Mouse (Mus musculus) G1E (cell line): ENCODE data around the gene Cpne2.

Experiments used
- CTCF ChIP-seq: IDR thresholded peaks from 2 replicates; pipeline ENCODE4 v1.5.1; 2012; ENCODE audit warnings: low read depth, low read length, inconsistent platforms, mixed read lengths
- GATA1 ChIP-seq: IDR thresholded peaks from 2 replicates; pipeline ENCODE4 v1.6.1; 2012; ENCODE audit warnings: borderline replicate concordance, low read length, inconsistent platforms, mixed read lengths
- GATA2 ChIP-seq: IDR thresholded peaks from 2 replicates; pipeline ENCODE4 v1.6.1; 2012; ENCODE audit warnings: low read depth, low read length, inconsistent platforms, borderline replicate concordance
- POLR2AphosphoS5 ChIP-seq: IDR thresholded peaks from 2 replicates; pipeline ENCODE4 v1.6.1; 2012; ENCODE audit warnings: low read depth, low read length, inconsistent platforms; ENCODE audit not compliant: insufficient replicate concordance
- TAL1 ChIP-seq: conservative IDR thresholded peaks from 2 replicates; pipeline ENCODE4 v1.6.1; 2012; ENCODE audit warnings: low read depth, low read length, inconsistent platforms, mixed read lengths

DNA sequence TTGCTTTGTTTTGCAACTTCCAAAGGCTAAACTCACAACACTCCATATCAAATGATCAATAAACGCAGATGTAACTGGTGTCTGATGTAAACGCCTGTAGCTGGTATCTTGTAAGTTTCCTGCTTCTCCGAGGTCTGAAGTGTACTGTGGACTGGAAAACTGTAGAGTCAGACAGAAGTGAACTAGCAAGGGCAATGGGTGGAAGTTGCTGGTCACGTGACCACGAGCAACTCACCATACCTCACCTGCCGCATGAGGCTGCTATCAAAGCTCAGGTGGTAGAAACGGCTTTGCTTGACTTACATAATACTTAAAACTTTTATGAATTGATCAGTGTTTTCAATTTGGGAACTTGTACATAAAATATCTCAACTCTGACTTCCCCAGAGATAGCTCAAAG lies 5.6 kb upstream of the Cpne2 start:
- no peak for TF ChIP-seq GATA1
- TF ChIP-seq CTCF: no peak
- no peak for TF ChIP-seq POLR2AphosphoS5
- TF ChIP-seq TAL1: no peak
- TF ChIP-seq GATA2: no peak
